Mouse (Mus musculus): Measurements from ENCODE around the gene Socs7. TPM values are rescaled to one million over a fixed set of nuclear protein-coding genes. Genes with fewer than 3 reads are reported as not detected.
A peak's percentile ranks its signal among the peaks of the same experiment; 100 is the strongest.

The Socs7 gene
- polyA plus RNA-seq, 1 experiment = 13.5 TPM

- no peak overlapping the region for H3K27ac ChIP-seq (ENCODE audit: insufficient read depth, low read depth, low read length)
These were observed 78.8 kb downstream of the Socs7 start for GRCm38 (mm10) chr11:97441036-97441657.

GRCm38 (mm10) chr11:97441658-97442125 is 79.3 kb downstream of the Socs7 start:
- Histone ChIP-seq H3K4me3 (ENCODE audit: insufficient read depth, low read depth, low read length) (peak overlapping the region; percentile 63), H3K36me3 (ENCODE audit: control insufficient read depth, insufficient read depth, low read length) (no peaks in the 10 kb centered on the region), H3K4me1 (ENCODE audit: control insufficient read depth, insufficient read depth, low read length) (peaks cover 10% of the 10 kb centered on the region), H3K27ac (ENCODE audit: insufficient read depth, low read depth, low read length) (no peak overlapping the region), H3K27me3 (replicated peaks; ENCODE audit: control insufficient read depth, insufficient read depth, low read length) (no peaks in the 10 kb centered on the region)
- 57% methylated on average over 3 of the region's 3 CpGs for WGBS
- no peak for DNase-seq
- TF ChIP-seq POLR2A (IDR thresholded peaks at IDR 0.05; ENCODE audit: low read depth, low read length) = no peak
- TF ChIP-seq CTCF (conservative IDR thresholded peaks at IDR 0.05; ENCODE audit: insufficient read depth, insufficient read length, low read depth, low read length) = no peak

More at GRCm38 (mm10) chr11:97441036-97441657, 78.8 kb downstream of the Socs7 start:
- TF ChIP-seq POLR2A (IDR thresholded peaks at IDR 0.05; ENCODE audit: low read depth, low read length) (no peak), CTCF (conservative IDR thresholded peaks at IDR 0.05; ENCODE audit: insufficient read depth, insufficient read length, low read depth, low read length) (no peak)
- DNase-seq = peak; percentile 36
- Histone ChIP-seq H3K27me3 (replicated peaks; ENCODE audit: control insufficient read depth, insufficient read depth, low read length) (no peaks in the 10 kb centered on the region), H3K4me1 (ENCODE audit: control insufficient read depth, insufficient read depth, low read length) (peaks cover 10% of the 10 kb centered on the region), H3K36me3 (ENCODE audit: control insufficient read depth, insufficient read depth, low read length) (no peaks in the 10 kb centered on the region), H3K4me3 (ENCODE audit: insufficient read depth, low read depth, low read length) (peak overlapping the region; percentile 63)
- WGBS = 55% methylated on average over 15 of the region's 15 CpGs

- Histone ChIP-seq H3K27me3 (replicated peaks; ENCODE audit: control insufficient read depth, insufficient read depth, low read length) (no peaks in the 10 kb centered on the region), H3K36me3 (ENCODE audit: control insufficient read depth, insufficient read depth, low read length) (no peaks in the 10 kb centered on the region), H3K4me3 (ENCODE audit: insufficient read depth, low read depth, low read length) (no peak overlapping the region), H3K4me1 (ENCODE audit: control insufficient read depth, insufficient read depth, low read length) (peaks cover 5% of the 10 kb centered on the region), H3K27ac (ENCODE audit: insufficient read depth, low read depth, low read length) (no peak overlapping the region)
- no peak for DNase-seq
- TF ChIP-seq POLR2A (IDR thresholded peaks at IDR 0.05; ENCODE audit: low read depth, low read length) = no peak
- no peak for TF ChIP-seq CTCF (conservative IDR thresholded peaks at IDR 0.05; ENCODE audit: insufficient read depth, insufficient read length, low read depth, low read length)
- 77% methylated on average over 11 of the region's 11 CpGs for WGBS
These were observed 80.7 kb downstream of the Socs7 start for GRCm38 (mm10) chr11:97442891-97443675.

GRCm38 (mm10) chr11:97445596-97445995 is 83.2 kb downstream of the Socs7 start:
- TF ChIP-seq CTCF (conservative IDR thresholded peaks at IDR 0.05; ENCODE audit: insufficient read depth, insufficient read length, low read depth, low read length) (no peak), POLR2A (IDR thresholded peaks at IDR 0.05; ENCODE audit: low read depth, low read length) (no peak)
- no peak for DNase-seq
- 81% methylated on average over 6 of the region's 6 CpGs for WGBS
- Histone ChIP-seq H3K27me3 (replicated peaks; ENCODE audit: control insufficient read depth, insufficient read depth, low read length) (no peaks in the 10 kb centered on the region), H3K4me3 (ENCODE audit: insufficient read depth, low read depth, low read length) (no peak overlapping the region), H3K36me3 (ENCODE audit: control insufficient read depth, insufficient read depth, low read length) (no peaks in the 10 kb centered on the region), H3K27ac (ENCODE audit: insufficient read depth, low read depth, low read length) (no peak overlapping the region), H3K4me1 (ENCODE audit: control insufficient read depth, insufficient read depth, low read length) (peaks cover 10% of the 10 kb centered on the region)

- DNase-seq = no peak
- Histone ChIP-seq H3K4me1 (ENCODE audit: control insufficient read depth, insufficient read depth, low read length) (peaks cover 10% of the 10 kb centered on the region), H3K27me3 (replicated peaks; ENCODE audit: control insufficient read depth, insufficient read depth, low read length) (no peaks in the 10 kb centered on the region), H3K27ac (ENCODE audit: insufficient read depth, low read depth, low read length) (no peak overlapping the region), H3K36me3 (ENCODE audit: control insufficient read depth, insufficient read depth, low read length) (no peaks in the 10 kb centered on the region), H3K4me3 (ENCODE audit: insufficient read depth, low read depth, low read length) (no peak overlapping the region)
- WGBS = 82% methylated on average over 4 of the region's 4 CpGs
- no peak for TF ChIP-seq POLR2A (IDR thresholded peaks at IDR 0.05; ENCODE audit: low read depth, low read length)
- TF ChIP-seq CTCF (conservative IDR thresholded peaks at IDR 0.05; ENCODE audit: insufficient read depth, insufficient read length, low read depth, low read length) = no peak
These were observed 83.7 kb downstream of the Socs7 start for GRCm38 (mm10) chr11:97445999-97446511.

GRCm38 (mm10) chr11:97447979-97448378 is 85.6 kb downstream of the Socs7 start:
- H3K4me1 ChIP-seq (ENCODE audit: control insufficient read depth, insufficient read depth, low read length) = peaks cover 10% of the 10 kb centered on the region
- 84% methylated on average over 7 of the region's 7 CpGs for WGBS
- H3K27me3 ChIP-seq (replicated peaks; ENCODE audit: control insufficient read depth, insufficient read depth, low read length) = no peaks in the 10 kb centered on the region
- DNase-seq = no peak
- no peak overlapping the region for H3K4me3 ChIP-seq (ENCODE audit: insufficient read depth, low read depth, low read length)
- TF ChIP-seq CTCF (conservative IDR thresholded peaks at IDR 0.05; ENCODE audit: insufficient read depth, insufficient read length, low read depth, low read length) (no peak), POLR2A (IDR thresholded peaks at IDR 0.05; ENCODE audit: low read depth, low read length) (no peak)
- no peak overlapping the region for H3K27ac ChIP-seq (ENCODE audit: insufficient read depth, low read depth, low read length)
- H3K36me3 ChIP-seq (ENCODE audit: control insufficient read depth, insufficient read depth, low read length) = no peaks in the 10 kb centered on the region

Other genes with a start within 250 kb of the Socs7 start
- gene Tbx21, start 247.2 kb upstream of the Socs7 start, polyA plus RNA-seq (2012; rRNA removed) = 0.20 and 0.56 TPM in 2 replicates
- 10.4 and 12.1 TPM in 2 replicates for gene Tbkbp1, start 211.1 kb upstream of the Socs7 start, polyA plus RNA-seq (2012; rRNA removed)
- gene Kpnb1, start 174.7 kb upstream of the Socs7 start, polyA plus RNA-seq (2012; rRNA removed) = 22.3 and 25.6 TPM in 2 replicates
- 23.1 and 25.3 TPM in 2 replicates for gene Npepps, start 81.9 kb upstream of the Socs7 start, polyA plus RNA-seq (2012; rRNA removed)
- gene Mrpl45, start 46.8 kb upstream of the Socs7 start, polyA plus RNA-seq (2012; rRNA removed) = 20.4 and 25.5 TPM in 2 replicates
- 0.08 TPM in 2 replicates for gene Gpr179, start 10.5 kb upstream of the Socs7 start, polyA plus RNA-seq (2012; rRNA removed)
- 14.9 and 17.1 TPM in 2 replicates for gene Arhgap23, start 53.0 kb downstream of the Socs7 start, polyA plus RNA-seq (2012; rRNA removed)
- not detected in 2 replicates for gene 4933428G20Rik, start 137.8 kb downstream of the Socs7 start, polyA plus RNA-seq (2012; rRNA removed)
- 13.0 and 13.2 TPM in 2 replicates for gene Srcin1, start 213.6 kb downstream of the Socs7 start, polyA plus RNA-seq (2012; rRNA removed)